Mouse (Mus musculus) heart, adult 8-10 months (tissue): ENCODE results near the gene Ndc80. TPM values are rescaled to one million over a fixed set of nuclear protein-coding genes. Genes with fewer than 3 reads are reported as not detected.
"Not testable (repeated sequence)": the region's sequence is repeated elsewhere in the genome, so short reads cannot be mapped to it uniquely, and the experiment has no call there.

Experiments
- DNase-seq: peaks from one replicate; pipeline ENCODE4 v3.0.0; 2022; ENCODE audit warnings: low spot score
- total RNA-seq, 4 experiments: library from RNA; stranded (reverse); gene quantifications; 2 replicates each; pipeline ENCODE4 v1.2.4; 2022

Ndc80 gene
- total RNA-seq: under 1 TPM in 3 of 4 experiments, not detected in 1; 0.31 to 0.78 (median 0.33) TPM

DNA sequence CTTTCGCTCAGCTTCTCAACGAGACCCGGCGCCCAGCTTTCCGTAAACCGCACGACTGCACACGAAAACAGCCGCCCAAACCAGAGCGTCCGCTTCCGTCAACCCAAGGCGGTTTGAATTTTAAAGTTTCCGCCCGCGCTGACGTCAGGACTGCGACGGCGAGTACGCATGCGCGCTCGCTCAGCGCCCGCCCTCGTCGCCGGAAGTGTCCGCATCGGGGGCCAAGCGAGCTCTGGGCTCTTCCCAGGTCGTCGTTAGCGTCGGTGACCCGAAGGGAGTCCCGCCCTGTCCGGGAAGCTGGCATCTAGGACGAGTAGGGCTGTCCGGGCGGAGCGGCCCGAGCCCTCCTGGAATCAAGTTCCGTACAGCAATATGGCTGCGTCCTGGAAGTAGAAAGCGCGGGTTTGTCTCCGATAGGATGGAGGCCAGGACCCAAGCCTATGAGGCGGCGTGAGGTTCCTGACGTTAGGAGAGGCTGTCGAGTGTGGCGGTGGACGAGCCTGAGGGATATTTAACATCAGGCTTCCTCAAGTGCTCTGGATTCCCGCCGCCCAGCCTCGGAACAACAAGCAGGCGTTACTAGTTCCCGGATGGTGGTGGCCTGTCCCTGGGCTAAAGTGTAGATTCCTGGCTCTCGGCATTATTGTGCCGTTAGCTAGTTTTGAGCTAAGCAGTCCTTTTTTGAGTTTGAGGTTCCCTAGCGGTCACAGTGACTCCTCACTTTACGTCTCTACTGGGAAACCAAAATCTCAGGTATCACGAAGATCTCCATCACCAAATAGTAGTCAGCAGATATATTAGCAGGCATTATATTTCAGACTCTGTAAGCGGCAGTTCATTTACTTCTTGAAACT lies at the start of gene Ndc80:
Ndc80 (minus strand) TSS at position 147 of the 854 bp plus-strand sequence.
- peak; percentile 92 for DNase-seq

DNA sequence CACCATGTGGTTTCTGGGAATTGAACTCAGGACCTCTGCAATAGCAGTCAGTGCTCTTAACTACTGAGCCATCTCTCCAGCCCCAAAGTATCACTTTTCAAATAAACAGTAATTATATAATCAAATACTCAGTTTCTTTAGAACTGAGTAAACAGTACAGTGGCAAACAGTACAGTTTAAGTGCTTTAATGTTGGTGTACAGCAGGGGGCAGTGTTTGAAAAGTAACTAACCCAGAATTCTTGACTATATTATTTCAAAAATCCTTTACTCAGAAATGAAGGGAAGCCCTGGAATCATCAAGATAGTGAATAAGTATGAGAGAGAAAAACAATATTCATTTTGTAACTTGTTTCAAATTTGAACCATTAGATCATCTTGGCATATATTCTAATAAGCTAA lies 35.0 kb upstream of the Ndc80 start:
- DNase-seq: peak; percentile 18

DNA sequence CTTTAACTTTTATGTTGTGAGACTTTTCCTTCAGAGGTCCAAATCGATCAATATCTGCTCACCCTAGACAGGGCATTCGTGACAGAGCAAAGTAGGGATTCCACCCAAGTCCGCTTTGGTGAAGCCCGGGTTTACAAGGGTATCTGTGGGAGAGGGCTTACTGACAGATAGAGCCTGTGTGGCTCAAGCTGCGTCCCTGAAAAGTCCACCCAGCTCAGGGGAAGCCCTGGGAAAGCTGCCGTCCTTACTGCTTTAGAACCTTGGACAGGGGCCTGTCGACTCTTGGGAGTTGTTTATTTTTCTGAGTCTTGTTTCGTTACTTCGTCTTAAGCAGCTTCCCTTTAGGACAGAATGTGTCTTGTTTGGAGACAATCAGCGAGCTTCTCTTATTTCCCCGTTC lies 26.2 kb upstream of the Ndc80 start:
- no peak for DNase-seq

DNA sequence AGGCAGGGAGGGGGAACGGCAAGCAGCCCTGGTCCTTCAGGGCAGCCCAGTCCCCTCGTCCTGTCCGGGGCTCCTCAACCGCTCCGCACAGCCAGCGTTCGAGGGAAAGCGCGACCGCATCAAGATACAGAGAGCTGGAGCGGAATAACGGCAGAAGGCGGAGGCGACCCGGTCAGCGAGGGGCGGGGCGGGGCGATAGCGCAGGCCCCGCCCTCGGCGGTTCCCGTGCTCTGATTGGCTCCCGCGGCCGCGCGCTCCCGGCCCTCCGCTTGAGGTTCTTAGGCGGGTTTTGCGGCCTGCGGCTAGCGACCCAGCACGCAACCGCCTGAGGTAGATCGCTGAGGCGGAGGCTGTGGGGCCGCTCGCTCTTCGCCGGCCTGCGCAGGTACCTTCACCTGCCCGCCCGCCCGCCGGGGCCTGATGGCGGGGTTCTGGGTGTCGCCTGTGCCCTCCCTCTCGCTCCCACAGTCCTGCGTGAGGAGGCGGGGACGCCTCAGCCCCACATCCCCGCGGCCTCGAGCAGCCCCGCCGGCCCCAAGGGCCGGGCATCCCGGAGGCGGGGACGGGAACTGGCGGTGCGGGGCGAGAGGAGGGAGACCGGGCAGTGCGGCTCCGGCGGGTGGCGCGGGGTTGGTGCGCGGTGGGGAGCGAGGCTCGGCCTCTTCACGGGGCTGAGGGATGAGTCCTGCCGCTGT lies 25.2 kb upstream of the Ndc80 start, which contains the start of gene Spdya:
Spdya (plus strand) TSS at position 305 of the 695 bp plus-strand sequence.
- DNase-seq: peak; percentile 61

DNA sequence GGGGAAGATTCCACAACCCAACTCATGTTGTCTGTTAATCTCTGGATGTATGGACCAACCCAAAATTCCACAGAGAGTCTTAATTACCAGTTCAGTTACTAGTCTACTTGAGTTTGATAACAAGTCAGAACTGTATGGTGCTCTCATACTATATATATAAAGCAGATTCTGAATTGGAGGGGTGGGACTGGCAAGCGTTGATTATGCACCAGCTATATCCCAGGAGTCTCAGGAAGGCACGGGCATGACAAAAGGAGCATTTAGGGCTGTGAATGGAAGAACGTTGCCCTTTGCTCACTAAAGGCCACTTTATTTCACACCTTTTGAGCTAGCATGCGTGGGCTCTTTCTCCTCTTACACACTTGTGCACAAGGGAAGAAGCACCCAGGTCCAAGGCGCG lies 24.7 kb upstream of the Ndc80 start:
- no peak for DNase-seq

DNA sequence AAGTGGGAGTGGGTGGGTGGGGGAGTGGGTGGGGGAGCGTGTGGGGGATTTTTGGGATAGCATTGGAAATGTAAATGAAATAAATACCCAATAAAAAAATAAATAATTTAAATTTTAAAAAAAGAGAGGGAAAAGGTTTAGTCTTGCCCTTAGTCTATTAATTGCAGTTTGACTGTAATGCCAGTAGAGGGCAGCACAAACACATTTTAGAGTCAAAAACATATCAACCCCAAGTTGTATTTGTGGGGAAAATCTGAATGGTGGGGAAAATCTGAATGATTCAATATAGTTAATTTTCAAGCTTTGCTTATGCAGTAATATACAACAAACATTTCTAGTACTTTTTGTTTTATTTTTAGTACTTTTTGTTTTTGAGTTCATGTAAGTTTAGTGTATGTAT lies 21.9 kb upstream of the Ndc80 start:
- no peak for DNase-seq

DNA sequence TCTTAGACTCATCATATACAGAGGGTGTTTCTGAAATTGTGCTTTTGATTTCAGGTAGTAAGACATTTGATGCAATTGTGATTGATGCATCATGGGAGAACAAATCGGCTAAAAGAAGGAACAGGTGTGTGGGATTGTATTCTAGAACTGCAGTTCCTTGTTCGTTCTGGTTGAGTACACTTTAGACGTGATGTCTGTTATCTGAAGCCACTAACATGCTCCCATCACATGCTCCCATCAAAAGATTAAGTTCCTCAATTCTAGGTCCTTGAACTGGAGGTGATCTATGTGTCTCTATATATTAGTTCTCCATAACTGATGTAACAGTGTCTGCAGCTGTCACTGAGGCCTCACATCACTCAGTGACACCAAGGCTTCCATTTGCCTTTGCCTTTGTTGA lies 10.5 kb upstream of the Ndc80 start:
- no peak for DNase-seq

DNA sequence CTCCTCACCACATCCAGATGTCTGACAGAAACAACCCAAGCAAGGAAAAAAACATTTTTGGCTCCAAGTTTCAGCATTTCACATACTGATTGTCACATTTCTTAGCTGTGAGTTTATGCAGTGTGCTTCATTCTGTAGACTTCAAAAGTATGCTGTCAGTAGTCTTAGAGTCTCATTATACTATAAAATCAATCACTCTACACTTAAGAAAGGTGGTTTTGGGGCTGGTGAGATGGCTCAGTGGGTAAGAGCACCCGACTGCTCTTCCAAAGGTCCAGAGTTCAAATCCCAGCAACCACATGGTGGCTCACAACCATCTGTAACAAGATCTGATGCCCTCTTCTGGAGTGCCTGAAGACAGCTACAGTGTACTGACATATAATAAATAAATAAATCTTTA lies 8.9 kb upstream of the Ndc80 start:
- DNase-seq: not testable (repeated sequence)

DNA sequence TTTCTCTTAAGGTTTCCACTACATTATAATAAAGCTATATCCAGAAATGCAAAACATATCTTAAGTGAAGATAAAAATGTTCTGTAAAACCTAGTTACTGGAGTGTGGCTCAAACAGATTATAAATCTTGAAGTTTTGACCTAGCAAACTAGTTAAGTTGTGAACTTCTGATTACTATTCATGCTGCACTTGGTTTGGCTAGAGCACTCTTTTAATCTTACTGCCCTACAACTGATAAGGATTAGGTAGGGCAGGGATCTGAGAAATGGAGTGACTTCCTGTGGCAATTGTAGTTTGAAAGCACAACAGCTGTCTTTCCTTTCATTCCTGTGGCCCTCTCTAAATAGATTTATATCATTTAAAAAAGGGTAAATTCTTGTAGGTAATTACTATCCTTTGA lies 1.4 kb upstream of the Ndc80 start:
- DNase-seq: no peak

DNA sequence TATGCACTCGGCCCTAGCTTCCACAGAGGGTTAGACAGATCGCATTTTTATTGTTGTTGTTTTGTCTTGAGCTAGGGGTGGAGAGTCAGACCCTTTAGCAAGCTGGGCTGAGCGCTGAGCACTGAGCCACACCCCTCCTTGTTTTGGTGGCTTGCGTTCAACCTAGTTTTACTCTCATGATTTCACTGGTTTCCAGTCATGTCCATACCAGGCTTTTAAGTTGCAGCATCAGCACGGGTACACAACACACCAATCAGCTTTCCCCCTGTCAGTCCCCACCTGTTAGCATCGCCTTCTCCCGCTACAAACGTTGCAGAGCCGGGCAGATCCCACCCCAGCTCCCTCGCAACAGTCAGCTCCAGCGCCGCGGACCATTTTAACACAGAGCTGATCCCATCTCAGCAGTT lies 352 bp downstream of the Ndc80 start:
- DNase-seq: no peak

DNA sequence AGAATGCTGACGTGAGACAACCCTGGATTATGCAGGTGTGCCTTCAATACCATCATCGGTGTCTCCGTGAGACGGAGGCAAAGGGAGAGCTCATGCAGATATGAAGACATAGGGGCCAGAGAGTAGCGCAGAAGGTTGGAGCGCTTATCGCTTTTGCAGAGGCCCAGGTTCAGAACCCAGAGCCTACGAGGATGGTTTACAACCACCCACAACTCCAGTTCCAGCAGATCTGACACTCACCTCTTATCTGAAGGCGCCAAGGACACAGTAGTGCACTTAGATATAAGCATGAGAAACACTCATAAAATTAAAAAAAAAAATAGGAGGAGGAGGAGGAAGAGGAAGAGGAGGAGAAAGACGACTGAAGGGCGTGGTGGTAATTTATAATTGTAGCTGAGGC lies 16.4 kb downstream of the Ndc80 start:
- DNase-seq: no peak

DNA sequence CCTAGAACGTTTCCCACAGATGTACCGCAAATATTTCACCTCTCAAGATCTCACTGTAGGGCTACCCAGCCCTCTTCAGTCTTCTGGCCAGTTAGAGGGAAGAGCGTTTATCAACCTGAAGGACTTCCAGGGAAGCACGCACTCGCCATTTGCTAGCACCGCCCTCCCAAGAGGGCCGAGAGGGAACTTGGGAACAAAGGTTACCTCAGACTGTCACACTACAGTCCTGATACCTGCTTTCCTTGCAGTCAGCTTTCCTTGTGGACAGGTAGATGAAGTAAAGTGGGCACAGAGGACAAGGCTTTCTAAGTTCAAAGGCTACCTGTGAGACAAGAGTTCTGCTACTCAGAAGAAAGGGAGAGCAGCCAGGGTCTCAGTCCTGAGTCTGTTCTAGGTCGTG lies 19.8 kb downstream of the Ndc80 start:
- no peak for DNase-seq

DNA sequence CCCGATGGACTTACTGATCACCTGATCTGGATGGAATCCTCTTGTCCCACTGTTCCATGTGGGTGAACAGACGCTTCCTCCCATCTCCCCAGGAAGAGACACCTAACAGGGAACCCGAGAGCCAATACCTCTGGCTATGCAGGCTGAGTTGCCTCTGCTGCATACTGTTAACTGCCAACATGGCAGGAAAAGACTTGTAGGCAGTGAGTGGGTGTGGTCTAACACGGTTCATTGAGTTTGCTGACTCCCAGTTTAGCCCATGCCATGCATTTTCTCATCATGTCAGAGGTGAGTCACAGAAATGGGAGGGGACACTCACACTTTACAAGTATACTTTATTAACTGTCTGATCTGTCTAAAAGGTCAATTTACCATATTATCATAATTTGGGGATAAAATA lies 30.9 kb downstream of the Ndc80 start:
- no peak for DNase-seq

DNA sequence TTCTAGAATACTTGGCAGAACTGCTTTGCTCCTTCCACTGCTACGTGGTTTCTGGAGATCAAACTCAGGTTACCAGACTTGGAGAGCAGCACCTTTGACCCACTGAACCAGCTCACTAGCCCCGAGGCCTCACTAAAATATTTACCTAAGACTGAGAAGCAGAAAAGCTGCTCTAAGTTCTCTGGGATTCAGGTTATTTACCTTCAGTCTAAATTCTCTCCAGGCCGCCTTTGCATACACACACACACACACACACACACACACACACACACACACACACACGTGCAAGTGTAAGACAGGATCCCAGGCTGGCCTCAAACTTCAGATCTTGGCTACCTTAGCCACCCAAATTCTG lies 35.3 kb downstream of the Ndc80 start:
- no peak for DNase-seq

DNA sequence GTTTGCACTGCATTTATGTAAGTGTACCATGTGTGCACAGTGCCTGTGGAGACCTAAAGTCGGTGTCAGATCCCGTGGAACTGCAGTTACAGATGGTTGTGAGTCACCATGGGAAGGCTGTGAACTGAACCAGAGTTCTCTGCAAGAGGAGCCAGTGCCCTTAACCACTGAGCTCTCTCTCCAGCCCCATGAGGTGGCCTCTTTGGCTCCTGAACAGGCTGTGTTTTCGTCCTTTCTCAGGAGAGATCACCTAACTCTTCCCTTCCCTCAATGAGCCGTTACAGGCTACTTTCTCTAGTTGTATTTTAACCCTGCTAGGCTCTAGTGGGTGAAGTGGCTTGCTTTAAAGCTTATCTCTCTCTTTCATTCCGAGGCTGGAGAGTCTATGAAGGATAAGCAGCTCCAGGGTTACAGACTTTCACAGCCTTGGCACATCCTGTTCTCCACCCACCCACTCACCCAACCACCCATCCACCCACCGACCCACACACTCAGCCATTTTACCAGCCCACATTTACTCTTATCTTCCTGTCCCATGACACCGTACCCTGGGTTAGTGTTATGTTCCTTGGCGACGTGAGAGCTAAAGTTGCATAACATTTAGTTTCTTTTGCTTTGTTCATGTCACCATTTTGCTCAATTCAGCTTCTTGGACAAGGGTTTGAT lies 35.9 kb downstream of the Ndc80 start:
- no peak for DNase-seq

DNA sequence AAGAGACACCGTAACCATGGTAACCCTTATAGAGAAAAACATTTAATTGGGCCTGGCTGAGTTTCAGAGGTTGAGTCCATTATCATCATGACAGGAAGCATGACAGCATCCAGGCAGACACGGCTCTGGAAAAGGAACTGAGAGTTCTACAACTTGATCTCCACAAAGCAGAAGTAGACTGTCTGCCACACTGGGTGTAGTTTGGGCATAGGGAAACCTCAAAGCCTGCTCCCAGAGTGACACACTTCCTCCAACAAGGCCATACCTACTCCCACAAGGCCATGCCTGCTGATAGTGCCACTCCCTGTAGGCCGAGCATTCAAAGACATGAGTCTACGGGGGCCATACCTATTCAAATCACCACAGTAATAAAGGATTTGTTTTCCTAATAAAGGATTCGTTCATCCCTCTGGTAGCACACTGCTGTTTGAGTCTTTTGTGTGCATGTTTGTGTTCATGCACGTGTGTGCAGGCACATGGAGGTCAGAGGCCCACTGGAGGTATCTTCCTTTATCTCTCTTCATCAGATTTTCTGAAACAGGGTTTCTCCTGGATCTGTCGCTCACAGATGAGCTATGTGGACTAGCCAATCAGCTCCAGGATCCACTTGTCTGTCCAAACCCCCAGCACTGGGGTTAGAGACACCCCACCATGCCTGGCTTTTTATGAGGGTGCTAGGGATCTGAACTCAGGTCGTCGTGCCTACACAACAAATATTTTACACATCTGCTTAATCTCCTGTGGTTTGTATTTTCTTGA lies 36.8 kb downstream of the Ndc80 start:
- no peak for DNase-seq

DNA sequence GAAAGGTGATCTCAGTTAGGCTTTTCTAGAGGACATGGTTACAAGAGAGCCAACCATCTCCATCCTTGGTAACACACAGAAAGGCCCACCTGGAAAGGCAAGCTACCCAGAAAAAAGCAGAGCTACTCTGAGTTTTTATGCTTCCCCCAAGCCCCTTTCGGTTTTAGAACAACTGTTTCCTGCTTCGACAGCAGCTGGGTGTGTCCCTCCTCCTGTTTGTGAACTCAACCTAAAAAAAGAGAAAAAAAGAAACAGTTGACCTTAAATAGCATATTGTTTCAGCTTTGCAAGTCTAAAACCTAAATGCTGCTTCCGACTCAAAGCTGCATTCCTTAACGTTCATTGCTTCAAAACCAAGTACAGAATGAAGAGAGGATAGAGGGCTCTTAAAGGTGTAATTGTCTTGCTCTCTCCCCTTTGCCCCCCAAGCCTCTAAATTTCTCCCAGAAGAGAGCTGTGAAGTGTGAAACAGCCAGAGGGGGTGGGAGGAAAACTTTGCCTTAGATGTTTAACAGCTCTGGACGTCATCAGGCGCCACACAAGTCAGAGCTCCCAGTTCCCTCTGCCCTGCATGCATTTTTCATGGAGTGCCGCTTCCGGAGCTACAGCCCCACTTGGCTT lies 40.3 kb downstream of the Ndc80 start:
- DNase-seq: no peak

DNA sequence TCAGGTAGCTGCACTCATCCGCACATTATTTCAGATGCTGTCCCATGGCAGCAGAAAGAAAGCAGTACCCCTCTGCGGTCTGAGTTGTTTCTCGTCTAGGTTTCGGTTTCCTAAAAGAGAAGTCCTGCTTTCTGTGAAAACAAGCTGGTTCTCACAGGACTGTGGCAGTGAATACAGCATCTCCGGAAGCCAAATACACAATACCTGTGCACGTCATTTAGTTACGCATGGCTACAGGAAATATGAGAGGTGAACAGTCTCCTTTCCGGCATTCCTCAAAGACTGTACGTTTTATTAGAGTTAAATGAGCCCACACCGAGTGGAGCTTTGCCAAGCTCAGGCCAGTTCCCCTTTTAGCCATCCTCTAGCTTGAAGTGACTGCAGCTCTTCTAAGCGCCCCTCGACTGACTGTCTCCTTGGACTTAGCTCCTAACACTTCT lies 40.8 kb downstream of the Ndc80 start:
- peak; percentile 53 for DNase-seq

DNA sequence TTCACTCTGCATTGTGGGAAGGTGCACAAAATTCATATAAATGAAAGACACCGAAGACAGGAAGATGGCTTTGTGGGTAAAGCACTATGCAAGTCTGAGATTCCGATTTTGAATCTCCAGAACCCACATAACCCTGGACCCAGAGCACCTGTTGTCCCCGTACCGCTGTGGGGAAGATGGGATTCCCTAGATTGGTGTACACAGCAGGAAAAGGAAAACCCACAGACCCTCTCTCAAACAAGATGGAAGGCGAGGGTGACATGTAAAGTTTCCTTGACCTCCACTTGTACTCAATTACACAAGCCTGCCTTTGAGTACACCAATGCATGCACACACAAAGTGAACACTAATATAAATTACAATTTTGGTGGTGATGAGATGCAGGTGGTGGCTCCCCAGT lies 41.9 kb downstream of the Ndc80 start:
- no peak for DNase-seq

DNA sequence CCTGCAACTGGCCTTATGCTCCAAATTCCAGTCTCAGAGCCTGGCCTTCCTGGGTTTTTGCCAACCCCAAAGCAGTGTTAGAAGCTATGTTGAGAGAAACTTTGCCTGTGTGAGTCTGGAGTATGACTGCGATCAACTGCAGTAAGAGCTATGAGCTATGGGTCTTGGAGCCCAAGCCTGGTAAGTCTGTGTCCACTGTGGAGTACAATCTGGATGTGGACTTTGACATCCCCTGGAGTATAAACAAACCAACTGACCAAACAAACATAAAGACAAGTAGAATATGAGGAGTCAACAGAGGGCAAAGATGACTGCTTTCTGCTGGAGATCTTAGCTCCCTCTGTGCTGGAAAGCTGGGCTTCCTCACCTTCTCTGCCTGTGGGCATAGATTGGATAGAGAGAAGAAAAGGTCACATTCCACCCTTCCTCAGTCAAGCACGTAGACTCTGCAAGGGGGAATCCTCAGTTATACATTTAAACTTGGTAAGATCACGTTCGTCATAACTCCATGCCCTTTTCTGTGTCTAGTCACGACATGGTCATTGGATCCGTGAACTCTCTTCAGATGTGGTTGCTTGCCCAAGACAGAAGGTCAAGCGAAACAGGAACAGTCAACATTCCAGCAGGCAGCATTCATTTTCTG lies 43.1 kb downstream of the Ndc80 start:
- DNase-seq: no peak

DNA sequence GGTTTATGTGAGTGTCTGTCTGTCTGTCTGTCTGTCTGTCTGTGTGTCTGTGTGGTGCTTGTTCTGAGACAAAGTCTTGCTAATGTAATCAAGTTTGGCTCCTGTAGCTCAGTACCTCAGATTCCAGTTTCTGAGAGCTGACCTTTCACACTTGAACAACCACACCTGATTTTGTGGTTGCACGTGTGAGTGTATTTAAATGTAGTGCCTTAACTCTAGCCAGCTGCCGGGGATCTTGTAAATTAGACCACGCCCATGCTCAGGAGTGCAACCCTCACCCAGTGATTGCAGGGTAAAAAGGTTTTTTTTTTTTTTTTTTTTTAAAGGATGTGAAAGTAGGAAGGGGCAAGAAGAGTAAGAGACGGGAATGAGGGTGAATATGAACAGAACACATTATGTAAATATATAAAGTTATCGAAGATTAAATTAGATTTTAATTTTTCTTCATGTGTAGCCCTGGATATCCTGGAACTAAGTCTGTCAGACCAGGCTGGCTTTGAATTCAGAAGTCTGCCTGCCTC lies 47.2 kb downstream of the Ndc80 start:
- DNase-seq: no peak
